Mouse (Mus musculus): Measurements from ENCODE around the gene Hist1h4h.

DNA sequence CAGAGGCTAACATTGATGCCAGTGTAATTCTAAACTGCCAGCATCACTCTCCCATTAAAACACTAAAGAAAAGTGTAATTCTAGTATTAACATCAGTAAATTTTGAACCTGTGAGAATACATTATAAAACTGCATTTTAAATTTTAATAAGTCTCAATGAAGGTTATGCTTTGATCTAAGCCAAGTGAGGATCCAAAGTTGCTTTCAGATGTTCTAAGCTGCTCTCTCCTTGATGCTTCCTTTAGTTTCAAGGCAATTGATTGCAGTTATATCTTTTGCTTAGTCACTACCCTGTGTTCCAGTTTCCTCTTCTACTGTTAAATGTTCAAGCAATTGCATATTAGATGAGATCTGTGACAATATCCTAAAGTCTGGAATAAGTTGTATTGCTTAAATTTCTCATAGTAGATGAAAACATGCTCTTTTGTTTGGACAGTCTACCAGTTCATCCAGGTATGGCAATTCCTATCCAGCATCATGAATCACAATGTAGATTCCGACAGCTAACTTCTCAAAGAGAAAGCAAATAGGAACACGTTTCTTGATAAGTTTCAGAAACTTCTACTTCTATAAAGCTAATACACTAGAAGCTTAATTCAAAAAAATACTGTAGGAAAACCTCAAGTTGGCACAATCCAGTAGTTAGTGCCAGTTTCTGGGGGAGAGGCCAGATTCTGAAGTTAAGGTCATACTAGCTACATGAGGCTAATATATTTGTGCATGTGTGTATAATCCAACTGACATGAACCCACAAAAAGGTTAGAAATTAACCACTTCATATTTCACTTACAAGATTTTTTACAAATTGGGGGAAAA is 41.6 kb downstream of the Hist1h4h start:
- TF ChIP-seq CTCF (IDR thresholded peaks at IDR 0.05; ENCODE audit: borderline replicate concordance, insufficient read depth, low read length) (no peak), POLR2A (IDR thresholded peaks at IDR 0.05; ENCODE audit: low read depth, low read length) (peak; percentile 57; the same call in 1 of the 2 replicates)
